Mouse (Mus musculus): ENCODE results near the gene Prn. TPM values are rescaled to one million over a fixed set of nuclear protein-coding genes. Genes with fewer than 3 reads are reported as not detected.

Prn gene
- polyA plus RNA-seq, 1 experiment from 2014 or later, result 0.35 TPM

DNA sequence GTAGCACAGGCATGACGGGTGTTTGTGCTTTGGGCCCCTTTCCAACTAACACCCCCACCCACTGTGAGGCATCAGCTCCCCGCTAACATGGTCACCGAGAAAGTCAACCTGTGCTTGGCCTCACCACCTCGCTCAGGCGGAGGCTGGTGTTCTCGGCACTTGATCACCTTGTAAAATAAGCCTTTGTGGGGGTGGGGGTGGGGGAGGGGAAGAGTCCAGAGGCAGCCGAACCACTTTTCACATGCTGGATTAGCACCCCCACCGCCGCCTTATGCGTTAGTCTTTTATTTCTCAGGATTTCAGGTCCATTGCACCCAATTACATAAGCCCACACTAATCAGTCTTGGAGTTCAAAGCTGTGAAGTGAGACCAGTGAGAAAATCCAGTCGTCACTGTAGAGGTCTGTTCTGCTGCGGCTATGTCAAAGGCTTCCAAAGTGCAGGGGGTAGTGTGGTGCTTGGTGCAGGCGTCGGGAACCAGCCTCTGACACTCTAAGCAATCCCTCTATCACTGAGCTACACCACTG is 83.9 kb downstream of the Prn start:
- no peak for DNase-seq (ENCODE audit: low spot score)
- WGBS, result 35% methylated on average over 14 of the region's 14 CpGs
- peaks cover 17% of the 10 kb centered on the region for H3K4me1 ChIP-seq
- H3K4me3 ChIP-seq, result no peak overlapping the region
- no peaks in the 10 kb centered on the region for H3K9me3 ChIP-seq
- peak overlapping the region; percentile 16; the same call in 1 of the 2 replicates for H3K27ac ChIP-seq
- H3K36me3 ChIP-seq, result 0 out of 2 replicates have a peak, but pooled peaks cover 6% of the 10 kb centered on the region
- H3K27me3 ChIP-seq (ENCODE audit: insufficient read depth, poor library complexity, severe bottlenecking), result 0 out of 2 replicates have a peak, but pooled peaks cover 12% of the 10 kb centered on the region

DNA sequence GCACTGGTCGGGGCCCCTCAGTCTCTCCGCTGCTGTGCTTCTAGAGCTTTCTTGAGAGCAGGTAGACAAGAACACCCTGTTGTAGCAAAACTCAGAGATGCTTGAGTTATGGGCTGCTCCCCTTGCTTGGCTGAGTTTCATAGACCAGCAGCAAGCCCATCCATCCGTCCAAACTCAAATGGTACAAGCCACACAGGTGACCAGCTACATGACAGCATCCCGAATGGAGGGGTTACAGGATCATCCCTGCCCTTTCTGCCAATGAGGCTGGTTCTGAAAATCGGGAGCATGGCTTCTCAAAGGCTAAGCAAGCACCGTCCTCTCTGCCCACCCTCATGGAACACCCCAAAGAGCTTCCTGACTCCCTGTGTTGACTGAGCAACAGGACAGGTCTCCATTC is 85.2 kb downstream of the Prn start:
- no peak overlapping the region for H3K27ac ChIP-seq
- no peak for DNase-seq (ENCODE audit: low spot score)
- H3K36me3 ChIP-seq, result 0 out of 2 replicates have a peak, but pooled peaks cover 6% of the 10 kb centered on the region
- no peaks in the 10 kb centered on the region for H3K9me3 ChIP-seq
- H3K4me1 ChIP-seq, result peaks cover 17% of the 10 kb centered on the region
- H3K27me3 ChIP-seq (ENCODE audit: insufficient read depth, poor library complexity, severe bottlenecking), result 0 out of 2 replicates have a peak, but pooled peaks cover 12% of the 10 kb centered on the region
- WGBS, result 88% methylated on average over 6 of the region's 6 CpGs
- H3K4me3 ChIP-seq, result no peak overlapping the region

DNA sequence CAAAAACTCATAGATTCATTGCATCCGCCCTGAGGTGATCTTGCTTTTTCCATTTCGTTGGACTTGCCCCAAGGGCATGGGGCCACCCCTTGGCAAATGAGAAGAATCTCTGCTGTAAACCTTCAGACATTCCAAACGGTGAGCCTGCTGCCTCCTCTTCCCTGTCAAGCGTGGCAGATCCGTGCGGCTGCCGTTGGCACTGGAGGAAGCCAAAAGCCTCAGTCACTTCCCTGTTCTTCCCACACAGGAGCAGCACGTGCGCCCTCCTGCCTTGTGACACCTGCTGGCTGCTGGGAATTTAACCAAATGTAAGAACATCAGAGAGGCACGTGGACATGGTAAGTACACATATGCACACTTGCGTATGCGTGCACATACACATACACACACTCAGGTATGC is 86.0 kb downstream of the Prn start:
- no peak overlapping the region for H3K4me3 ChIP-seq
- H3K27ac ChIP-seq, result no peak overlapping the region
- no peaks in the 10 kb centered on the region for H3K9me3 ChIP-seq
- 0 out of 2 replicates have a peak, but pooled peaks cover 12% of the 10 kb centered on the region for H3K27me3 ChIP-seq (ENCODE audit: insufficient read depth, poor library complexity, severe bottlenecking)
- DNase-seq (ENCODE audit: low spot score), result no peak
- peaks cover 17% of the 10 kb centered on the region for H3K4me1 ChIP-seq
- H3K36me3 ChIP-seq, result 0 out of 2 replicates have a peak, but pooled peaks cover 6% of the 10 kb centered on the region
- 82% methylated on average over 12 of the region's 12 CpGs for WGBS

DNA sequence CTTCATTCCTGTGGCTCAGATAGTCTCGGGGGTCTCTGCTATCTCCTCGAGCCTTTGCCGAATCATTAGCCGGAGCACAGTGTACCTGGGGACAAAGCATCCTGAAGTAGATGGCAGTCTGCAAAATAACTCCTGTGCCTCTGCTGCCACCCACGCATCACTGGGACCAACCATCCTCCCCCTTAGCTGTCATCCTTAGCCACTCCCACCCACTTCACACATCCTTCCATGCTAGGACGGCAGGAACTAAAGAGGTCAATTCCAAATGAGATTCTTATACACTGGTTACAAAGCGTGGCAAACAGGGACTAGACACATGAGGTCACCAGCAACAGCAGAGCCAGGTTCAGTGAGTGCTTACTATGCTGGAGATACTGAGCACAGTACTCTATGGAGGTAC is 86.6 kb downstream of the Prn start:
- Histone ChIP-seq H3K9me3 (no peaks in the 10 kb centered on the region), H3K36me3 (0 out of 2 replicates have a peak, but pooled peaks cover 6% of the 10 kb centered on the region), H3K4me1 (peaks cover 20% of the 10 kb centered on the region), H3K4me3 (no peak overlapping the region), H3K27me3 (ENCODE audit: insufficient read depth, poor library complexity, severe bottlenecking) (0 out of 2 replicates have a peak, but pooled peaks cover 12% of the 10 kb centered on the region), H3K27ac (no peak overlapping the region)
- DNase-seq (ENCODE audit: low spot score), result no peak
- 72% methylated on average over 7 of the region's 7 CpGs for WGBS

DNA sequence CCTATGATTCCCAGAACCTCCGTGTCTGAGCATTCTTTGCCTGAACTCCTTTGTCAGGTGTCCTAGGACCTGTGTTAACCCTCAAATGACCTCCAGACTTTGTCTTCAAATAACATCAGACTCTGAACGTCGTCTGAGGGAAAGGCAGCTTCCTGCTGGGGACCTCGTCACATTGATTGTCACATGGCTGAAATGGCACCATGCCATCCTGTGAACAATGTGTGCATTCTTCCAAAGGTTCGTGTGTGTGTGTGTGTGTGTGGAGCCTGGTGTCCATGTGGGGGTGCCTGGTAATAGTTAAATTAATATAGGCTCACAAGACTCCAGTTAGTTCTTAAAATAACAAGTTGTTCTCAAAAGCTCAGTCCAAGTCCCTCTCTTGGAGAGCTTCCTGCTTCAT is 87.6 kb downstream of the Prn start:
- Histone ChIP-seq H3K27ac (no peak overlapping the region), H3K9me3 (no peaks in the 10 kb centered on the region), H3K4me1 (peaks cover 25% of the 10 kb centered on the region), H3K36me3 (0 out of 2 replicates have a peak, but pooled peaks cover 6% of the 10 kb centered on the region), H3K27me3 (ENCODE audit: insufficient read depth, poor library complexity, severe bottlenecking) (0 out of 2 replicates have a peak, but pooled peaks cover 12% of the 10 kb centered on the region), H3K4me3 (no peak overlapping the region)
- no peak for DNase-seq (ENCODE audit: low spot score)
- WGBS, result 50% methylated on average over 5 of the region's 5 CpGs

DNA sequence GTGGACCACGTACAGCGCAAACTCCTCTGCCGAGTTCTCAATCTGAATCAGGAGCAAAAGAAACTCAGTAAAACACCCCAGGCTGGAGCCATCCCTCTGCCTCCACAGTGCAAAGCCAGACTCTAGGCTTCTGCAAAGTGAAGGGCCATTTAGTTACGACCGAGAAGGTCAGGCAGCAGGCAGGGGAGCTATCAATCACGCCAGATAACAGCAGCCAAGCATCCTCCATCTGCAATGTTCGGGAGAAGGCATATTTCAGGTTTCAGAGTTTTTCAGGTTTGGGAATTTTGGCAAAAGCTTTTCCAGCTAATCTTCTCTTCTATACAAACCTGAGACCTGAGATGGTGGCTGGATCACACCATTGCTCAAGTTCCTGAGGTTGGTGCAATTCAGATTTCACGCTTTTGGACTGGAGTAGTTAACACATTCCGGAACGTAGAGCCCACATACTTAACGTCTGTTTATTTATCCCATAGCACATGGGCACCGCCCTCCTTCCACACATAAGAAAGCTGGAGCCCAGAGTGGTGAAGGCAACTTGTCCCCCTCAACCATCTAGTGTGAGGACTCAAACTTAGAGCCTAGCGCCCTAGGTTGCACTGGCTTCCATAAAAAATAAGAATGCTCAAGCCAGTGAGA is 92.1 kb downstream of the Prn start:
- Histone ChIP-seq H3K4me3 (no peak overlapping the region), H3K4me1 (peaks cover 17% of the 10 kb centered on the region; the same call in 1 of the 2 replicates), H3K27me3 (ENCODE audit: insufficient read depth, poor library complexity, severe bottlenecking) (no peaks in the 10 kb centered on the region), H3K27ac (no peak overlapping the region), H3K9me3 (no peaks in the 10 kb centered on the region), H3K36me3 (no peaks in the 10 kb centered on the region)
- no peak for DNase-seq (ENCODE audit: low spot score)
- 59% methylated on average over 13 of the region's 13 CpGs for WGBS

DNA sequence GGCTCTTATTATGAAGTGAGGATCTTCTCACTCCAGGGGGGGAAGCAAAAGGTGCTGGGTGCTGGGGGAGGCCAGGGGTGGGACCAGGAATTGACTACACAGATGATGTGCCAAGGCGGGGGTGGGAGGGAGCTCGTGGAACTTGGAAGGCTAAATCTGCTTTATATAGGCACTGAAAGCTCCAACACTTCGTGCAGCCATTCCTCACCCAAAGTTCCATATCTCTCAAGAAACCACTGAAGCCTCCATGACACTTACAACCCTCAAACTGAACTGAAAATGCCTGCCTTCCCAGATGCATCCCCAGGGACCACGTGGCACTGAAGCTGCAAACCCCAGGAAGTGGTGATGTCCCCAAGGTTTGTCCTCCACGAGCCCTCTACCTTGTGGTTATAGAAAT is 94.2 kb downstream of the Prn start:
- DNase-seq (ENCODE audit: low spot score), result no peak
- Histone ChIP-seq H3K36me3 (no peaks in the 10 kb centered on the region), H3K4me3 (no peak overlapping the region), H3K27me3 (ENCODE audit: insufficient read depth, poor library complexity, severe bottlenecking) (no peaks in the 10 kb centered on the region), H3K27ac (no peak overlapping the region), H3K9me3 (no peaks in the 10 kb centered on the region), H3K4me1 (peaks cover 24% of the 10 kb centered on the region)
- WGBS, result 68% methylated on average over 5 of the region's 5 CpGs

DNA sequence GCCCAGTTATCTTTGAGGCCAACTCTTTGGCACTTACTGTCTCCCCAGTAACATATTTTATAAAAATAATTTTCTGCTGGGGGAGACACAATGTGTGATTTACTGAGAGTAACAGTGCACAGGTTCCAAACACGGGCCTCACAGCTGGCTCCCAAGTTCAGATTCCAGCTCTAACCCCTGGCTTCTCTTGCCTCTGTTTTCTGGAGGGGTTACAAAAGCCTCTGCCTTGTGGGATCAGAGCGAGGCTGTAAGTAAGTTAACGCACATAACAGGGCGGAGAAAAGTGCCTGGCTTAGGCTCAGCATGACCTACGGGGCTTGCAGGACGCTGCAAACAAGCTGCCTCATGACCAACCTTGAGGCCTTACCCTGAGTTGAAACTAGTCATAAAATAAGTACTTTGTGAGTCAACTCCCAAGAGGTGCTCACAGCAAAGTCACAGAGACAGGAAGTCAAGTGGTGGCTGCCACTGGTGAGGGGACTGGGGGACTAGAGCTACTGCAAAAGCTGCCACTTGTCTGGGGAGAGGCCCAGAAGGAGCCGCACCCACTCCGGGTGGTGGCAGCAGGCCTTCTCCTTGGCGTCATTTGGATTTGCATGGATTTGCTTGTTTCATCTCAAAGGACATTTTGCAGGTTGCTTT is 94.9 kb downstream of the Prn start:
- DNase-seq (ENCODE audit: low spot score), result no peak
- Histone ChIP-seq H3K27me3 (ENCODE audit: insufficient read depth, poor library complexity, severe bottlenecking) (no peaks in the 10 kb centered on the region), H3K27ac (no peak overlapping the region), H3K9me3 (no peaks in the 10 kb centered on the region), H3K36me3 (no peaks in the 10 kb centered on the region), H3K4me1 (peaks cover 24% of the 10 kb centered on the region), H3K4me3 (no peak overlapping the region)
- WGBS, result 71% methylated on average over 9 of the region's 9 CpGs

DNA sequence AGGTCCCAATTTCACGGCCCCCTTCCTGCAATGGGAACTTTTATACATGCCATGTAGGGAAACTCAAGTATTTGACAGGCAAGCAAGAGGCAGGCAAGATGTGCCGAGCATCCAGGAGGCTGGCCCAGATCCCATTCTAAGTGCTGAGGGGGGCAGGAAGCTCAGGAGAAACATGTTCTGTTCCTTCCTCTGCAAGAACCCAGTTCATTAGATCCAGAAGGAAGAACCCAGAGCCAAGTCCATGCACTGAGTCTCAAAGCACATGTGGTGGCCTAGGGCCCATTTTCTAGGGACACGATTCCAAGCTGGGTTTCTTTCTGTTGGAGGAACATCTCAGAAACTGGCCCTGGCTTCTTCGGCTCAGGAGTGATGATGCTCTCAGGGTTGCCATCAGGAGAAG is 95.7 kb downstream of the Prn start:
- WGBS, result 75% methylated on average over 4 of the region's 4 CpGs

More for the DNA sequence above, 95.7 kb downstream of the Prn start:
- H3K27me3 ChIP-seq (ENCODE audit: insufficient read depth, poor library complexity, severe bottlenecking), result no peaks in the 10 kb centered on the region
- no peak overlapping the region for H3K27ac ChIP-seq
- peaks cover 24% of the 10 kb centered on the region for H3K4me1 ChIP-seq
- H3K9me3 ChIP-seq, result no peaks in the 10 kb centered on the region
- no peak for DNase-seq (ENCODE audit: low spot score)
- no peaks in the 10 kb centered on the region for H3K36me3 ChIP-seq
- no peak overlapping the region for H3K4me3 ChIP-seq

Other genes with a start within 250 kb of the Prn start
- not detected in 2 replicates for gene Erv3, start 50.2 kb upstream of the Prn start, polyA plus RNA-seq (2016; fragmentation: Nextera tagmentation; extraction: Ambion mirVana)
- 62.6 and 67.0 TPM in 2 replicates for gene Prnp, start within 50 bp of the Prn start, polyA plus RNA-seq (2016; fragmentation: Nextera tagmentation; extraction: Ambion mirVana)
- 3.1 and 4.6 TPM in 2 replicates for gene Prnd, start 40.9 kb downstream of the Prn start, polyA plus RNA-seq (2016; fragmentation: Nextera tagmentation; extraction: Ambion mirVana)
- 4.7 TPM in 2 replicates for gene Rassf2, start 120.3 kb downstream of the Prn start, polyA plus RNA-seq (2016; fragmentation: Nextera tagmentation; extraction: Ambion mirVana)
- 8.7 and 10.3 TPM in 2 replicates for gene Slc23a2, start 235.2 kb downstream of the Prn start, polyA plus RNA-seq (2016; fragmentation: Nextera tagmentation; extraction: Ambion mirVana)

Measured in heart, embryonic 10.5 days (tissue).